Mouse (Mus musculus) kidney, adult 2 months (tissue): ENCODE data around the gene Uap1l1. TPM values are rescaled to one million over a fixed set of nuclear protein-coding genes. Genes with fewer than 3 reads are reported as not detected.

Experiments used
- DNase-seq: peaks from one replicate; pipeline ENCODE4 v3.0.0; 2021
- H3K27ac ChIP-seq: fragments of 200-500 bp; 2 replicates; pipeline ENCODE4 v1.5.1; 2012; ENCODE audit warnings: low read depth, low read length, control low read depth, inconsistent platforms; ENCODE audit not compliant: insufficient read depth
- H3K27me3 ChIP-seq: fragments of 200-500 bp; replicated peaks from 2 replicates; pipeline ENCODE4 v1.6.1; 2012; ENCODE audit warnings: mild to moderate bottlenecking, moderate library complexity, low read length, inconsistent platforms; ENCODE audit not compliant: control insufficient read depth, insufficient read depth
- H3K36me3 ChIP-seq: fragments of 200-500 bp; 2 replicates; pipeline ENCODE4 v1.6.1; 2012; ENCODE audit warnings: mild to moderate bottlenecking, moderate library complexity, low read length, inconsistent platforms; ENCODE audit not compliant: control insufficient read depth, insufficient read depth
- H3K4me1 ChIP-seq: fragments of 200-500 bp; 2 replicates; pipeline ENCODE4 v1.6.1; 2011; ENCODE audit warnings: low read length; ENCODE audit not compliant: control insufficient read depth, insufficient read depth
- H3K4me3 ChIP-seq: fragments of 200-500 bp; 2 replicates; pipeline ENCODE4 v1.5.1; 2011; ENCODE audit warnings: mild to moderate bottlenecking, low read depth, low read length, control low read depth; ENCODE audit not compliant: insufficient read depth
- CTCF ChIP-seq: fragments of 200-500 bp; conservative IDR thresholded peaks from 2 replicates; pipeline ENCODE4 v1.5.1; 2011; ENCODE audit warnings: low read depth, mild to moderate bottlenecking, control low read depth, low read length, moderate library complexity, mixed read lengths; ENCODE audit not compliant: insufficient read depth, insufficient read length
- POLR2A ChIP-seq: fragments of 200-500 bp; IDR thresholded peaks from one replicate; pipeline ENCODE4 v1.6.1; 2011; ENCODE audit warnings: low read depth, low read length, control low read depth
- WGBS: fragments of 180-500 bp; shearing (Covaris S2); methylation state at CpG from one replicate; pipeline ENCODE4 v1.1.7; 2018; 5-methylcytosine and 5-hydroxymethylcytosine counted together
- polyA plus RNA-seq: library from polyadenylated mRNA; depleted of rRNA; stranded (reverse); fragments of >200 nt; gene quantifications from 2 replicates; pipeline ENCODE4 v1.2.3, GENCODE M21; 2012; rRNA removed

The Uap1l1 gene
- polyA plus RNA-seq, 1 experiment = 125 TPM

- H3K27ac ChIP-seq = no peak overlapping the region
- no peak for DNase-seq
- WGBS = 59% methylated on average over 10 of the region's 10 CpGs
- H3K36me3 ChIP-seq = no peaks in the 10 kb centered on the region
- H3K27me3 ChIP-seq = 0 out of 2 replicates have a peak, but pooled peaks cover 4% of the 10 kb centered on the region
- H3K4me1 ChIP-seq = no peaks in the 10 kb centered on the region
- TF ChIP-seq POLR2A (no peak), CTCF (no peak)
- no peak overlapping the region for H3K4me3 ChIP-seq
Observed at GRCm38 (mm10) chr2:25310180-25310579, 55.3 kb downstream of the Uap1l1 start.

Other genes with a start within 250 kb of the Uap1l1 start
- gene Nrarp, start 184.9 kb downstream of the Uap1l1 start, polyA plus RNA-seq = 5.7 and 7.8 TPM in 2 replicates
- 21.8 and 26.9 TPM in 2 replicates for gene Tor4a, start 168.8 kb downstream of the Uap1l1 start, polyA plus RNA-seq
- 62.6 and 70.5 TPM in 2 replicates for gene Nelfb, start 154.2 kb downstream of the Uap1l1 start, polyA plus RNA-seq
- 0.42 and 0.68 TPM in 2 replicates for gene Stpg3, start 151.0 kb downstream of the Uap1l1 start, polyA plus RNA-seq
- gene Fam166a, start 146.9 kb downstream of the Uap1l1 start, polyA plus RNA-seq = 0.55 and 0.58 TPM in 2 replicates
- gene Tubb4b, start 141.0 kb downstream of the Uap1l1 start, polyA plus RNA-seq = 313 and 314 TPM in 2 replicates
- 240 and 299 TPM in 2 replicates for gene Slc34a3, start 131.3 kb downstream of the Uap1l1 start, polyA plus RNA-seq
- 0.06 and 0.12 TPM in 2 replicates for gene Rnf224, start 128.9 kb downstream of the Uap1l1 start, polyA plus RNA-seq
- 49.1 and 57.9 TPM in 2 replicates for gene Rnf208, start 123.4 kb downstream of the Uap1l1 start, polyA plus RNA-seq
- 0.66 and 1.2 TPM in 2 replicates for gene Cysrt1, start 123.2 kb downstream of the Uap1l1 start, polyA plus RNA-seq
- 13.0 and 15.2 TPM in 2 replicates for gene AL732309.1, start 118.8 kb downstream of the Uap1l1 start, polyA plus RNA-seq
- 48.9 and 50.7 TPM in 2 replicates for gene Tmem203, start 110.2 kb downstream of the Uap1l1 start, polyA plus RNA-seq
- gene Tprn, start 103.1 kb downstream of the Uap1l1 start, polyA plus RNA-seq = 81.0 and 85.4 TPM in 2 replicates
- gene Ssna1, start 93.2 kb downstream of the Uap1l1 start, polyA plus RNA-seq = 46.2 and 48.8 TPM in 2 replicates
- gene Anapc2, start 93.2 kb downstream of the Uap1l1 start, polyA plus RNA-seq = 82.6 and 92.3 TPM in 2 replicates
- not detected in 2 replicates for gene Tmem210, start 77.5 kb downstream of the Uap1l1 start, polyA plus RNA-seq
- gene Lrrc26, start 75.8 kb downstream of the Uap1l1 start, polyA plus RNA-seq = 2.7 and 3.0 TPM in 2 replicates
- gene Grin1, start 46.5 kb downstream of the Uap1l1 start, polyA plus RNA-seq = 0.34 and 0.41 TPM in 2 replicates
- gene Man1b1, start 33.3 kb downstream of the Uap1l1 start, polyA plus RNA-seq = 16.6 and 19.6 TPM in 2 replicates
- 167 and 171 TPM in 2 replicates for gene Dpp7, start 9.3 kb downstream of the Uap1l1 start, polyA plus RNA-seq
- gene Sapcd2, start 6.6 kb upstream of the Uap1l1 start, polyA plus RNA-seq = 0.20 and 0.34 TPM in 2 replicates
- gene Entpd2, start 30.2 kb upstream of the Uap1l1 start, polyA plus RNA-seq = 18.8 and 23.8 TPM in 2 replicates
- 73.7 and 99.5 TPM in 2 replicates for gene Npdc1, start 33.7 kb upstream of the Uap1l1 start, polyA plus RNA-seq
- gene Fut7, start 57.6 kb upstream of the Uap1l1 start, polyA plus RNA-seq = 0.19 and 0.80 TPM in 2 replicates
- 51.0 and 64.0 TPM in 2 replicates for gene Abca2, start 63.0 kb upstream of the Uap1l1 start, polyA plus RNA-seq
- 104 and 130 TPM in 2 replicates for gene Clic3, start 91.2 kb upstream of the Uap1l1 start, polyA plus RNA-seq
- 49.0 and 53.2 TPM in 2 replicates for gene Paxx, start 95.4 kb upstream of the Uap1l1 start, polyA plus RNA-seq
- 47.2 and 51.6 TPM in 2 replicates for gene Ptgds, start 104.4 kb upstream of the Uap1l1 start, polyA plus RNA-seq
- 0.18 TPM in 1 of 2 replicates, not detected in the other for gene Lcn12, start 128.2 kb upstream of the Uap1l1 start, polyA plus RNA-seq
- gene Fbxw5, start 135.1 kb upstream of the Uap1l1 start, polyA plus RNA-seq = 39.6 and 48.4 TPM in 2 replicates
- gene C8g, start 136.0 kb upstream of the Uap1l1 start, polyA plus RNA-seq = 20.6 and 22.0 TPM in 2 replicates
- gene Traf2, start 181.3 kb upstream of the Uap1l1 start, polyA plus RNA-seq = 14.8 and 15.3 TPM in 2 replicates
- 195 and 198 TPM in 2 replicates for gene Edf1, start 192.2 kb upstream of the Uap1l1 start, polyA plus RNA-seq
- gene Mamdc4, start 209.2 kb upstream of the Uap1l1 start, polyA plus RNA-seq = 1.3 and 2.3 TPM in 2 replicates
- 74.9 and 92.3 TPM in 2 replicates for gene Phpt1, start 209.5 kb upstream of the Uap1l1 start, polyA plus RNA-seq
- 0.36 and 0.62 TPM in 2 replicates for gene Ajm1, start 216.1 kb upstream of the Uap1l1 start, polyA plus RNA-seq
- 53.8 and 58.9 TPM in 2 replicates for gene Rabl6, start 242.8 kb upstream of the Uap1l1 start, polyA plus RNA-seq